Comparison of ENCODE assay signal across 17 mouse cellular contexts in the genomic region with DNA sequence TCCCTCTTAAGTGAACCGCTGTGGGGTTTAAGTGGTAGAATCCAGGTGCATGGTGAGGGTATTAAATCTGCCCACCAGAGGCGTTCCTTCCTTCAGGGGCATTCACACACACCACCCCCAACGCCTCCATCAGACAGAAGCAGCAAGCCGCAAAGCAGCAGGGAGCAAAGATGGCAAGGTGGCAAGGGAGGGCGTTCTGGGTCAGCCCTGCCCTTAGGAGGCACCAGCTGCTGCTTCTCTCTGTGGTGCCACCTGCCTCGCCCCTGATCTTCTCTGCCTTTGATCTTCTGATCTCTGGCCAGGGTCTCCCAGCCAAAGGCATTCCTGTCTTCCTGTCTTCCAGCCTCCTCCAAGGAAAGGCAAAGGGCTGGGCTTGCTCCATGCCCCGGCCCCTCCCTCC. TPM values are rescaled to one million over a fixed set of nuclear protein-coding genes. Genes with fewer than 3 reads are reported as not detected.
DNase-seq lines count a peak whose midpoint lies in the region; TF ChIP-seq lines count a peak whose summit lies in the region.
"Had no signal": no experiment of that assay in that cellular context is flagged by ENCODE, and none has a peak within 500 bp of the region (broad histone marks: within the 10 kb centered on the region; RNA-seq: fewer than 3 reads in every experiment).

No protein-coding gene starts in this region.

- H3K4me3 ChIP-seq in layer of hippocampus, adult 2 months = no peak overlapping the region
- H3K4me3 ChIP-seq: forebrain, embryonic 12.5 days; heart, embryonic 13.5 days had no signal

- H3K27ac ChIP-seq in layer of hippocampus, adult 2 months = peak overlapping the region; percentile 28; the same call in 1 of the 2 replicates
- H3K27ac ChIP-seq: embryonic facial prominence, embryonic 13.5 days; forebrain, embryonic 12.5 days; heart, embryonic 13.5 days had no signal

- no peak for TF ChIP-seq CTCF in layer of hippocampus, adult 2 months (conservative IDR thresholded peaks at IDR 0.05)

- no peak for DNase-seq in layer of hippocampus, adult 2 months (ENCODE audit: low spot score in 2 of 2)
- no peak for DNase-seq in layer of hippocampus, adult 18-20 months (ENCODE audit: low spot score in 2 of 2)
- DNase-seq in thymus, adult 18-20 months = peak; percentile 24 to 49
- peak; percentile 69 for DNase-seq in thymus, postnatal 14 days
- no peak for DNase-seq in right cerebral cortex, postnatal 36 days (ENCODE audit: low spot score in 2 of 2)
- DNase-seq in embryo, embryonic 10 days (ENCODE audit: low spot score) = no peak
- DNase-seq in cerebellum, postnatal 4 days (ENCODE audit: low spot score in 2 of 2) = no peak
- DNase-seq: adrenal gland, postnatal 10 days; cerebellum, adult 11 months; cerebellum, adult 8-10 months; cerebellum, postnatal 14 days; gastrocnemius, postnatal 14 days; heart, postnatal 36 days had no signal

RNA-seq across cellular contexts. Expression of a gene that starts 19.1 kb away (rescaled TPM):
- total RNA-seq in layer of hippocampus, adult 2 months (2021) = 1 to 10 TPM; 2.4 TPM
- total RNA-seq in layer of hippocampus, adult 18-20 months (2021) = 1 to 10 TPM; 1.3 to 2.6 TPM
- total RNA-seq: granulocyte monocyte progenitor cell, adult 5-6 weeks had no signal

RNA-seq across cellular contexts. Expression of a gene that starts 46.5 kb away (rescaled TPM):
- total RNA-seq in layer of hippocampus, adult 2 months (2021) = not detected
- not detected for total RNA-seq in layer of hippocampus, adult 18-20 months (2021)

Comparison
In these comparisons a context has a peak if more than half of its experiments do, and no peak if none do; other contexts are left out.
1. DNase-seq: peak in thymus, adult 18-20 months (2 of 2) and thymus, postnatal 14 days (single experiment); none in layer of hippocampus, adult 2 months (0 of 2), layer of hippocampus, adult 18-20 months (0 of 2), right cerebral cortex, postnatal 36 days (0 of 2), embryo, embryonic 10 days (single experiment) and cerebellum, postnatal 4 days (0 of 2).